Mouse (Mus musculus): ENCODE data around the gene Fbn1.

Fbn1 gene

GRCm38 (mm10) chr2:125330506-125330905 is 177.3 kb downstream of the Fbn1 start:
- no peak for DNase-seq

- no peak for DNase-seq
These were observed 182.5 kb downstream of the Fbn1 start for GRCm38 (mm10) chr2:125325125-125325855.

- no peak for DNase-seq
These were observed 183.3 kb downstream of the Fbn1 start for GRCm38 (mm10) chr2:125324455-125324854.

- peak in 1 of 2 experiments; percentile 17 for DNase-seq
These were observed 184.4 kb downstream of the Fbn1 start for GRCm38 (mm10) chr2:125323347-125323746.

GRCm38 (mm10) chr2:125322581-125322980 is 185.2 kb downstream of the Fbn1 start:
- DNase-seq = no peak

GRCm38 (mm10) chr2:125321071-125321470 is 186.7 kb downstream of the Fbn1 start:
- DNase-seq = no peak

- no peak for DNase-seq
These were observed 188.1 kb downstream of the Fbn1 start for GRCm38 (mm10) chr2:125319651-125320050.

- peak in 1 of 2 experiments; percentile 21 for DNase-seq
These were observed 189.3 kb downstream of the Fbn1 start for GRCm38 (mm10) chr2:125318371-125319061.

- DNase-seq = no peak
These were observed 192.6 kb downstream of the Fbn1 start for GRCm38 (mm10) chr2:125315203-125315602.

- DNase-seq = no peak
These were observed 193.4 kb downstream of the Fbn1 start for GRCm38 (mm10) chr2:125314169-125314925.

- no peak for DNase-seq
These were observed 198.1 kb downstream of the Fbn1 start for GRCm38 (mm10) chr2:125309710-125310109.

- no peak for DNase-seq
These were observed 202.1 kb downstream of the Fbn1 start for GRCm38 (mm10) chr2:125305671-125306070.

GRCm38 (mm10) chr2:125304746-125305145 is 203.0 kb downstream of the Fbn1 start:
- no peak for DNase-seq

- DNase-seq = no peak
These were observed 203.9 kb downstream of the Fbn1 start for GRCm38 (mm10) chr2:125303764-125304384.

- DNase-seq = no peak
These were observed 205.2 kb downstream of the Fbn1 start for GRCm38 (mm10) chr2:125302625-125302924.

GRCm38 (mm10) chr2:125301877-125302624 is 205.7 kb downstream of the Fbn1 start:
- DNase-seq = no peak

GRCm38 (mm10) chr2:125298841-125299240 is 209.0 kb downstream of the Fbn1 start:
- no peak for DNase-seq

GRCm38 (mm10) chr2:125295526-125295925 is 212.3 kb downstream of the Fbn1 start:
- no peak for DNase-seq

- peak in 1 of 2 experiments; percentile 55 for DNase-seq
These were observed 213.8 kb downstream of the Fbn1 start for GRCm38 (mm10) chr2:125293969-125294491.

- DNase-seq = no peak
These were observed 215.2 kb downstream of the Fbn1 start for GRCm38 (mm10) chr2:125292616-125293015.

- DNase-seq = no peak
These were observed 216.7 kb downstream of the Fbn1 start for GRCm38 (mm10) chr2:125291101-125291500.

Measured in lung, adult 18-20 months (tissue).